Mouse (Mus musculus) neural tube, embryonic 14.5 days (tissue): ENCODE measurements around the gene Ints14. TPM values are rescaled to one million over a fixed set of nuclear protein-coding genes. Genes with fewer than 3 reads are reported as not detected.

Experiments
- ATAC-seq: fragments of 200-750 bp; cut with Nextera tagmentation; 2 replicates; pipeline ENCODE4 v1.8.0; 2017; ENCODE audit warnings: low read depth, mild to moderate bottlenecking, moderate TSS enrichment, moderate library complexity
- H3K27ac ChIP-seq: fragments of 300-500 bp; sonication (generic); 2 replicates; pipeline ENCODE4 v1.5.1; 2014; ENCODE audit warnings: low read depth, mild to moderate bottlenecking, control low read depth, low read length, moderate library complexity, mixed read lengths
- H3K27me3 ChIP-seq: fragments of 300-500 bp; sonication (generic); 2 replicates; pipeline ENCODE4 v1.6.1; 2014; ENCODE audit warnings: low read length; ENCODE audit not compliant: control insufficient read depth, insufficient read depth
- H3K36me3 ChIP-seq: fragments of 300-500 bp; sonication (generic); 2 replicates; pipeline ENCODE4 v1.6.1; 2014; ENCODE audit warnings: low read length, mixed read lengths; ENCODE audit not compliant: control insufficient read depth, insufficient read depth
- H3K4me1 ChIP-seq: fragments of 300-500 bp; sonication (generic); 2 replicates; pipeline ENCODE4 v1.6.1; 2014; ENCODE audit warnings: low read length; ENCODE audit not compliant: control insufficient read depth, insufficient read depth
- H3K4me2 ChIP-seq: fragments of 300-500 bp; sonication (generic); 2 replicates; pipeline ENCODE4 v1.6.1; 2014; ENCODE audit warnings: mild to moderate bottlenecking, low read depth, low read length, control low read depth
- H3K4me3 ChIP-seq: fragments of 300-500 bp; sonication (generic); 2 replicates; pipeline ENCODE4 v1.5.1; 2014; ENCODE audit warnings: low read depth, low read length, control low read depth, mixed read lengths
- H3K9ac ChIP-seq: fragments of 300-500 bp; sonication (generic); replicated peaks from 2 replicates; pipeline ENCODE4 v1.6.1; 2014; ENCODE audit warnings: low read depth, mild to moderate bottlenecking, control low read depth, low read length, mixed read lengths
- H3K9me3 ChIP-seq: fragments of 300-500 bp; sonication (generic); 2 replicates; pipeline ENCODE4 v1.6.1; 2016; ENCODE audit warnings: low read length; ENCODE audit not compliant: control insufficient read depth
- WGBS: fragments of 180-500 bp; shearing (Covaris S2); extraction: QIAGEN DNeasy Blood & Tissue Kit; methylation state at CpG from one replicate; pipeline ENCODE4 v1.1.7; 2014; 5-methylcytosine and 5-hydroxymethylcytosine counted together
- polyA plus RNA-seq: library from polyadenylated mRNA; unstranded; fragments of >200 nt; fragmentation: Nextera tagmentation; extraction: Ambion mirVana; gene quantifications from 2 replicates; pipeline ENCODE4 v1.2.1, GENCODE M21; 2014

Ints14 gene
- polyA plus RNA-seq, 1 experiment from 2014 or later, result 37.3 TPM

GRCm38 (mm10) chr9:65005737-65006136 lies 45.0 kb downstream of the Ints14 start:
- Histone ChIP-seq H3K9me3 (no peaks in the 10 kb centered on the region), H3K4me2 (no peak overlapping the region), H3K4me1 (no peaks in the 10 kb centered on the region), H3K27ac (no peak overlapping the region), H3K27me3 (no peaks in the 10 kb centered on the region), H3K9ac (no peak overlapping the region), H3K4me3 (no peak overlapping the region), H3K36me3 (peaks cover 48% of the 10 kb centered on the region)
- 97% methylated on average over 8 of the region's 8 CpGs for WGBS
- ATAC-seq, result no peak

- Histone ChIP-seq H3K4me2 (no peak overlapping the region), H3K9me3 (no peaks in the 10 kb centered on the region), H3K4me3 (no peak overlapping the region), H3K4me1 (no peaks in the 10 kb centered on the region), H3K9ac (no peak overlapping the region), H3K27ac (no peak overlapping the region), H3K36me3 (peaks cover 18% of the 10 kb centered on the region; the same call in 1 of the 2 replicates), H3K27me3 (no peaks in the 10 kb centered on the region)
- ATAC-seq, result no peak
- 84% methylated on average over 8 of the region's 8 CpGs for WGBS
Observed at GRCm38 (mm10) chr9:65010632-65011031, 49.9 kb downstream of the Ints14 start.

GRCm38 (mm10) chr9:65011304-65011703 lies 50.6 kb downstream of the Ints14 start:
- no peak overlapping the region for H3K27ac ChIP-seq
- H3K9ac ChIP-seq, result no peak overlapping the region
- no peak for ATAC-seq
- no peak overlapping the region for H3K4me3 ChIP-seq
- H3K27me3 ChIP-seq, result no peaks in the 10 kb centered on the region
- H3K36me3 ChIP-seq, result peaks cover 12% of the 10 kb centered on the region; the same call in 1 of the 2 replicates
- peaks cover 3% of the 10 kb centered on the region; the same call in 1 of the 2 replicates for H3K4me1 ChIP-seq
- H3K9me3 ChIP-seq, result no peaks in the 10 kb centered on the region
- H3K4me2 ChIP-seq, result no peak overlapping the region
- 60% methylated on average over 6 of the region's 6 CpGs for WGBS

GRCm38 (mm10) chr9:65015461-65016222 lies 54.9 kb downstream of the Ints14 start:
- ATAC-seq, result no peak
- Histone ChIP-seq H3K27me3 (no peaks in the 10 kb centered on the region), H3K9ac (no peak overlapping the region), H3K4me2 (no peak overlapping the region), H3K4me1 (peaks cover 33% of the 10 kb centered on the region), H3K27ac (0 out of 2 replicates have a peak overlapping the region, but pooled peaks have one; percentile 5), H3K36me3 (no peaks in the 10 kb centered on the region), H3K4me3 (no peak overlapping the region), H3K9me3 (no peaks in the 10 kb centered on the region)
- WGBS, result 77% methylated on average over 7 of the region's 7 CpGs

GRCm38 (mm10) chr9:65016241-65016977 lies 55.7 kb downstream of the Ints14 start:
- WGBS, result 66% methylated on average over 4 of the region's 4 CpGs
- Histone ChIP-seq H3K4me3 (no peak overlapping the region), H3K27ac (0 out of 2 replicates have a peak overlapping the region, but pooled peaks have one; percentile 49), H3K9me3 (no peaks in the 10 kb centered on the region), H3K9ac (no peak overlapping the region), H3K4me1 (peaks cover 33% of the 10 kb centered on the region), H3K36me3 (no peaks in the 10 kb centered on the region), H3K27me3 (no peaks in the 10 kb centered on the region), H3K4me2 (no peak overlapping the region)
- no peak for ATAC-seq

- Histone ChIP-seq H3K9me3 (no peaks in the 10 kb centered on the region), H3K9ac (no peak overlapping the region), H3K27ac (0 out of 2 replicates have a peak overlapping the region, but pooled peaks have one; percentile 16), H3K27me3 (no peaks in the 10 kb centered on the region), H3K36me3 (no peaks in the 10 kb centered on the region), H3K4me2 (no peak overlapping the region), H3K4me1 (peaks cover 38% of the 10 kb centered on the region), H3K4me3 (no peak overlapping the region)
- WGBS, result 80% methylated on average over 16 of the region's 16 CpGs
- ATAC-seq, result no peak
Observed at GRCm38 (mm10) chr9:65016978-65017827, 56.5 kb downstream of the Ints14 start.

- H3K4me1 ChIP-seq, result peaks cover 42% of the 10 kb centered on the region
- no peaks in the 10 kb centered on the region for H3K36me3 ChIP-seq
- no peak overlapping the region for H3K4me3 ChIP-seq
- no peak overlapping the region for H3K4me2 ChIP-seq
- ATAC-seq, result no peak
- H3K9me3 ChIP-seq, result no peaks in the 10 kb centered on the region
- 0 out of 2 replicates have a peak overlapping the region, but pooled peaks have one; percentile 16 for H3K27ac ChIP-seq
- H3K9ac ChIP-seq, result no peak overlapping the region
- H3K27me3 ChIP-seq, result no peaks in the 10 kb centered on the region
- 92% methylated on average over 4 of the region's 4 CpGs for WGBS
Observed at GRCm38 (mm10) chr9:65017896-65018295, 57.2 kb downstream of the Ints14 start.

- Histone ChIP-seq H3K27ac (no peak overlapping the region), H3K9me3 (no peaks in the 10 kb centered on the region), H3K27me3 (no peaks in the 10 kb centered on the region), H3K4me2 (peak overlapping the region; percentile 62; the same call in 1 of the 2 replicates), H3K36me3 (no peaks in the 10 kb centered on the region), H3K4me3 (no peak overlapping the region), H3K9ac (no peak overlapping the region), H3K4me1 (peaks cover 42% of the 10 kb centered on the region)
- ATAC-seq, result no peak
- 56% methylated on average over 3 of the region's 3 CpGs for WGBS
Observed at GRCm38 (mm10) chr9:65018588-65019121, 58.0 kb downstream of the Ints14 start.
